Mouse (Mus musculus): ENCODE data around the gene Hadhb. TPM values are rescaled to one million over a fixed set of nuclear protein-coding genes. Genes with fewer than 3 reads are reported as not detected.

The Hadhb gene
- total and polyA plus RNA-seq, 3 experiments = 51.3 to 108 (median 61.4) TPM

DNA sequence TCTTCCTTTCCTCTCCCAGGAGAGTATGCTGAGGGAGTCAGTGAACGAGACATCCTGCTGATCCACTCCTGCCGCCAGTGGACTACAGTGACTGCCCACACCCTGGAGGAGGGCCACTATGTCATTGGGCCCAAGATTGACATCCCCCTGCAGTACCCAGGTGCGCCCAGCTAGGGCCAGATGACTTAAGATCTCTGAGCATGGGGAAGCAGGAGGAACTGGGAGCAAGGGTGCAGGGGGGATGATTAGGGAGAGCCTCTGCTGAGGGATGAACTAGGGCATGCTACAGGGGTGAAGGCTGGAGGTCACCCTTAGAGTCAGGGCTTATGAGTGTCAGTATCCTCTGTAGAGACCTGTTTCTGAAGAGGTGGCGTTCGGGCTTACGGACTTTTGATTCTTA is 46.8 kb upstream of the Hadhb start:
- Histone ChIP-seq H3K4me3 (ENCODE audit: low read depth, low read length) (no peak overlapping the region), H3K4me1 (ENCODE audit: insufficient read depth, low read depth, low read length) (no peaks in the 10 kb centered on the region), H3K27me3 (ENCODE audit: insufficient read depth, low read length) (peaks cover 54% of the 10 kb centered on the region), H3K36me3 (replicated peaks) (no peaks in the 10 kb centered on the region), H3K9me3 (replicated peaks) (no peaks in the 10 kb centered on the region)
- no peak for DNase-seq (ENCODE audit: low spot score)
- TF ChIP-seq POLR2AphosphoS5 (IDR thresholded peaks at IDR 0.05; ENCODE audit: insufficient replicate concordance, low read depth, low read length) = no peak
- no peak for TF ChIP-seq GATA2 (IDR thresholded peaks at IDR 0.05; ENCODE audit: borderline replicate concordance, low read depth, low read length)
- no peak for TF ChIP-seq GATA1 (IDR thresholded peaks at IDR 0.05; ENCODE audit: borderline replicate concordance, low read length)
- no peak for TF ChIP-seq CTCF (IDR thresholded peaks at IDR 0.05; ENCODE audit: low read depth, low read length)
- no peak for TF ChIP-seq TAL1 (conservative IDR thresholded peaks at IDR 0.05; ENCODE audit: low read depth, low read length)
- no peak for ATAC-seq (ENCODE audit: extremely low read depth, insufficient number of reproducible peaks, low FRiP score, poor library complexity, severe bottlenecking)

DNA sequence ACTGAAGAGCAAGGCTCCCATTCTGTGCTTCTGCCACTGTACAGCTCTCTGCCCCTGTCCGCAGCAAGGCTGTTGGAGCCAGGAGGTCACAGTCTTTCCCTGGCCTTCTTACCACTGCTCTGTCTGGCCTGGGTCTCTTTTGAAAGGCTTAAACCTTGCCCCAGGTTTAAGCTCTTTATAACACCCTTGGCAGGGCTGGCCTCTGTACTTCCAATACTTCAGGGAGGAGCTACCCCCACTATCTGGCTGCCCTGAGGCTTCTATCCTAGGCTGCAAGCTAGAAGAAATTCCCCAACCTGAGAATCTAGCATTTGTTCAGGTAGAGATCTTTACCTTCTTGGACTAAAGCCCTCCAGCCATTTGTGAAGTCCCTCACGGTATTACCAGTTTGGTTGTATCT is 45.1 kb upstream of the Hadhb start:
- DNase-seq (ENCODE audit: low spot score) (no peak), ATAC-seq (ENCODE audit: extremely low read depth, insufficient number of reproducible peaks, low FRiP score, poor library complexity, severe bottlenecking) (no peak)
- Histone ChIP-seq H3K4me1 (ENCODE audit: insufficient read depth, low read depth, low read length) (no peaks in the 10 kb centered on the region), H3K4me3 (ENCODE audit: low read depth, low read length) (no peak overlapping the region), H3K36me3 (replicated peaks) (no peaks in the 10 kb centered on the region), H3K9me3 (replicated peaks) (peaks cover 13% of the 10 kb centered on the region), H3K27me3 (ENCODE audit: insufficient read depth, low read length) (peaks cover 48% of the 10 kb centered on the region)
- TF ChIP-seq GATA2 (IDR thresholded peaks at IDR 0.05; ENCODE audit: borderline replicate concordance, low read depth, low read length) (no peak), TAL1 (conservative IDR thresholded peaks at IDR 0.05; ENCODE audit: low read depth, low read length) (no peak), GATA1 (IDR thresholded peaks at IDR 0.05; ENCODE audit: borderline replicate concordance, low read length) (no peak), CTCF (IDR thresholded peaks at IDR 0.05; ENCODE audit: low read depth, low read length) (no peak), POLR2AphosphoS5 (IDR thresholded peaks at IDR 0.05; ENCODE audit: insufficient replicate concordance, low read depth, low read length) (no peak)

DNA sequence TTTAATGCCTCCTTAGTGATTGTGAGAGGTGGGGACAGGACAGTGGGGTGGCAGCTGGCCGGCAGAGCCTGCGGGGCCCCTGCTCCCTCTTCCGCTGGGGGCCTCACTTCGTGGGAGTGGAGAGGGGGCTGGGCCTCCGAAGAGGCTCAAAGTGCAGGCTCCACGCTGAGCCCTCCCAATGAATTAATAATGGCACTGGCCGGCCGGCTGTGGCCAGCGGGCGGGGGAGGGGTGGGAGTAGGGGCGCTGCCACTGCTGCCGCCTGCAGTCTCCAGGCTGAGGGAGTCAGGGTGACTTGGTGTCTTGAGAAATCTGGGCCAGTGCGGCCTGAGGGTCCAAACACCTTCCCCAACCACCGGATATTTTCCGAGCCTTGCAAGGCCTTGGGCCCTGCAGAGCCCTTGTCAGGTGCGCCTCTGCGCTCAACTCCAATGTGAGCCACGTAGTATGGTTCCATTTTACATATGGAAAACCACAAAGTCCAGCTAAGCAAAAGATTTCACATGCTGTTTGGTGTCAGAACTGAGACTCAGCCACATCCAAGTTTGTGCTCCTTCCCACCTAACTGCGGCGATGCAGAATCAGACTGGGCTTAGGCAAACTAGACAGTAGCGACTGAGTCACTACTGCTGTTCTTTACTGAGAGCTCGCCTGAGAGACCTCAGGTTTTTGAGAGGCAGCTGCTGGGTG is 44.5 kb upstream of the Hadhb start:
- Histone ChIP-seq H3K27me3 (ENCODE audit: insufficient read depth, low read length) (peaks cover 42% of the 10 kb centered on the region), H3K36me3 (replicated peaks) (no peaks in the 10 kb centered on the region), H3K9me3 (replicated peaks) (peaks cover 14% of the 10 kb centered on the region), H3K4me3 (ENCODE audit: low read depth, low read length) (no peak overlapping the region), H3K4me1 (ENCODE audit: insufficient read depth, low read depth, low read length) (no peaks in the 10 kb centered on the region)
- DNase-seq (ENCODE audit: low spot score) = no peak
- no peak for ATAC-seq (ENCODE audit: extremely low read depth, insufficient number of reproducible peaks, low FRiP score, poor library complexity, severe bottlenecking)
- TF ChIP-seq POLR2AphosphoS5 (IDR thresholded peaks at IDR 0.05; ENCODE audit: insufficient replicate concordance, low read depth, low read length) = no peak
- no peak for TF ChIP-seq TAL1 (conservative IDR thresholded peaks at IDR 0.05; ENCODE audit: low read depth, low read length)
- no peak for TF ChIP-seq GATA1 (IDR thresholded peaks at IDR 0.05; ENCODE audit: borderline replicate concordance, low read length)
- TF ChIP-seq GATA2 (IDR thresholded peaks at IDR 0.05; ENCODE audit: borderline replicate concordance, low read depth, low read length) = no peak
- no peak for TF ChIP-seq CTCF (IDR thresholded peaks at IDR 0.05; ENCODE audit: low read depth, low read length)

DNA sequence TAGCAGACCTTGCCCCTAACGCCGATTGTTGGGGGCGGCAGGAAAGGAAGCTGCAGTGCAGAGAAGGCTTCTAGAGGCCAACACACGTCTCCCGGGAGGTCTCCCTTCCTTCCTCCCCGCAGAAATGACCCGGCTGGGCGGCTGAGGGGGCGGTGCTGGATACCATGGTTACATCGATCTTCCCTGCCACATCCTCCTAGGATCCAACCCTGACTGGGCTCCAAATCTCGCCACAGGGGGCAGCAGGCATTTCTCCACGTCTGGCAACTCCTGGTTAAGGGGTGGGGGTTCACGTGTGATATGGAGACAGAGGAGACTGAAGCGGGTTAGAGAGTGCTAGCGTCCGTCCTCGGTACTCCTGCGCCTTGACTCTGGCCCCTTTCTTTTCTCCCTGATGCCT is 43.9 kb upstream of the Hadhb start:
- no peaks in the 10 kb centered on the region for H3K4me1 ChIP-seq (ENCODE audit: insufficient read depth, low read depth, low read length)
- H3K9me3 ChIP-seq (replicated peaks) = peaks cover 14% of the 10 kb centered on the region
- DNase-seq (ENCODE audit: low spot score) (no peak), ATAC-seq (ENCODE audit: extremely low read depth, insufficient number of reproducible peaks, low FRiP score, poor library complexity, severe bottlenecking) (no peak)
- TF ChIP-seq CTCF (IDR thresholded peaks at IDR 0.05; ENCODE audit: low read depth, low read length) (no peak), GATA1 (IDR thresholded peaks at IDR 0.05; ENCODE audit: borderline replicate concordance, low read length) (no peak), GATA2 (IDR thresholded peaks at IDR 0.05; ENCODE audit: borderline replicate concordance, low read depth, low read length) (no peak), POLR2AphosphoS5 (IDR thresholded peaks at IDR 0.05; ENCODE audit: insufficient replicate concordance, low read depth, low read length) (no peak), TAL1 (conservative IDR thresholded peaks at IDR 0.05; ENCODE audit: low read depth, low read length) (no peak)
- H3K27me3 ChIP-seq (ENCODE audit: insufficient read depth, low read length) = peaks cover 36% of the 10 kb centered on the region
- no peak overlapping the region for H3K4me3 ChIP-seq (ENCODE audit: low read depth, low read length)
- H3K36me3 ChIP-seq (replicated peaks) = no peaks in the 10 kb centered on the region

DNA sequence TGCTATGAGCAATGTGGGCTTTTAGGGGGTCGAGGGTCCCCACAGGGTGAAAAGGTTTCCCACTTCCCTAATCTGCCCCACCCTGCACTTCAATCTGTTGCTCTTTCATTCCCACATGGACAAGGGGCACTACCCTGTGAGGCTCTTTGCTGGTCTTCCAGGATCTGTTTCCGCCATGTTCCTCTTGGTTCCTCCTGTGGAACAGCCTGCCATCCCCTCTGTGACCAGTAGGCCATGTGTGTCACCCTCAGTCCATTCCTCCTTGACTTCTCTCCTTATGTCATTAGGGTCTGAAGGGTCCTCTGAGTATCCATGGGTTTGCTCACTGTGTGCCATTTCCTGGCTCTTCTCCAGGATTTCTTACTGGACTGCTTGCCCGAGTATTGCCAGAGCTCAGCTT is 43.3 kb upstream of the Hadhb start:
- Histone ChIP-seq H3K4me1 (ENCODE audit: insufficient read depth, low read depth, low read length) (no peaks in the 10 kb centered on the region), H3K27me3 (ENCODE audit: insufficient read depth, low read length) (peaks cover 31% of the 10 kb centered on the region), H3K36me3 (replicated peaks) (peaks cover 5% of the 10 kb centered on the region), H3K4me3 (ENCODE audit: low read depth, low read length) (no peak overlapping the region), H3K9me3 (replicated peaks) (peaks cover 14% of the 10 kb centered on the region)
- TF ChIP-seq TAL1 (conservative IDR thresholded peaks at IDR 0.05; ENCODE audit: low read depth, low read length) (no peak), POLR2AphosphoS5 (IDR thresholded peaks at IDR 0.05; ENCODE audit: insufficient replicate concordance, low read depth, low read length) (no peak), GATA1 (IDR thresholded peaks at IDR 0.05; ENCODE audit: borderline replicate concordance, low read length) (no peak), GATA2 (IDR thresholded peaks at IDR 0.05; ENCODE audit: borderline replicate concordance, low read depth, low read length) (no peak), CTCF (IDR thresholded peaks at IDR 0.05; ENCODE audit: low read depth, low read length) (no peak)
- no peak for ATAC-seq (ENCODE audit: extremely low read depth, insufficient number of reproducible peaks, low FRiP score, poor library complexity, severe bottlenecking)
- DNase-seq (ENCODE audit: low spot score) = no peak

DNA sequence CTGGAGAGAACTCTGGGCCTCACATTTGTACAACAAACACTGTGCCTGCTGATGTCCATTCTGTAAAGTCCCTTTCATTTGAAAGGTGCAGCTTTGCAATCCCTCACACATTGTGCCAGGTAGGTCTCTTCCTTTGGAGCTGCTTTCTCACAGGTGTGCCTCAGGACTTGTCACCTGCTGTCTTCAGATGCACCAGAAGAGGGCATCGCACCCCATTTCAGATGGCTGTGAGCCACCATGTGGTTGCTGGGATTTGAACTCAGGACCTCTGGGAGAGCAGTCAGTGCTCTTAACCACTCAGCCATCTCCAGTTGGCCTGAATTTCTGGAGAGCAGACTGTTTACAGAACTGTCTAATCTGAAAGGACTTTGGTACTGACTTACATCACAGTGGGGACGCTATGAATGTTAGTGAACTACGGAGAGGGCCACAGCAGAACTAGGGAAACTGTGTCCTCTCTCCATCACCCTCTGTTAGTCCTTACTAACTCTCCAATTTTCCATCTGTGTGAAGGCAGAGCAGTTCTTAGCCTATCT is 42.4 kb upstream of the Hadhb start:
- Histone ChIP-seq H3K9me3 (replicated peaks) (peaks cover 14% of the 10 kb centered on the region), H3K4me1 (ENCODE audit: insufficient read depth, low read depth, low read length) (no peaks in the 10 kb centered on the region), H3K27me3 (ENCODE audit: insufficient read depth, low read length) (peaks cover 24% of the 10 kb centered on the region), H3K36me3 (replicated peaks) (peaks cover 13% of the 10 kb centered on the region), H3K4me3 (ENCODE audit: low read depth, low read length) (no peak overlapping the region)
- DNase-seq (ENCODE audit: low spot score) (no peak), ATAC-seq (ENCODE audit: extremely low read depth, insufficient number of reproducible peaks, low FRiP score, poor library complexity, severe bottlenecking) (no peak)
- TF ChIP-seq GATA2 (IDR thresholded peaks at IDR 0.05; ENCODE audit: borderline replicate concordance, low read depth, low read length) = no peak
- no peak for TF ChIP-seq GATA1 (IDR thresholded peaks at IDR 0.05; ENCODE audit: borderline replicate concordance, low read length)
- no peak for TF ChIP-seq POLR2AphosphoS5 (IDR thresholded peaks at IDR 0.05; ENCODE audit: insufficient replicate concordance, low read depth, low read length)
- TF ChIP-seq CTCF (IDR thresholded peaks at IDR 0.05; ENCODE audit: low read depth, low read length) = no peak
- no peak for TF ChIP-seq TAL1 (conservative IDR thresholded peaks at IDR 0.05; ENCODE audit: low read depth, low read length)

All from G1E (cell line).